Mouse (Mus musculus): ENCODE data around the gene Tex2. TPM values are rescaled to one million over a fixed set of nuclear protein-coding genes. Genes with fewer than 3 reads are reported as not detected.

Gene Tex2
- polyA plus RNA-seq, 1 experiment from 2014 or later, result 8.3 TPM

DNA sequence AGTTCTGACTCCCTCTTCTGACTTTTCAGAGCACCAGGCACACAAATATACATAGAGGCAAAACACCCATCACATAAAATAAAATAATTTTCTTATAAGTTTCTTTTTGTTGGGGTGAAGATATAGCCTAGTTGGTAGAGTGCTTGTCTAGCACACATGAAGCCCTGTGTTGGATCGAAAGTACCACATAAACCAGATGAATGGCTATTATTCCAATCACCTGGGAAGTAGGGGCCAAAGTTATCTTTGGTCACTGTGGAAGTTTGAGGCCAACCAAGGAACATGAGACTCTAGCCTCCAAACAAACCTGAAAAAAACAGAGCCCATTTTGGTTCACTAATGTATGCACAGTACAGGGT is 147.7 kb downstream of the Tex2 start:
- Histone ChIP-seq H3K27me3 (ENCODE audit: control insufficient read depth, insufficient read depth, low read length) (no peaks in the 10 kb centered on the region), H3K9me3 (ENCODE audit: control insufficient read depth, low read length) (no peaks in the 10 kb centered on the region), H3K9ac (ENCODE audit: low read length) (no peak overlapping the region), H3K4me3 (ENCODE audit: low read depth, low read length) (no peak overlapping the region), H3K4me2 (ENCODE audit: low read depth, low read length, severe bottlenecking) (no peak overlapping the region), H3K27ac (ENCODE audit: low read depth, low read length) (no peak overlapping the region), H3K36me3 (ENCODE audit: control insufficient read depth, insufficient read depth, low read length) (no peaks in the 10 kb centered on the region), H3K4me1 (replicated peaks; ENCODE audit: control insufficient read depth, insufficient read depth, low read length) (no peaks in the 10 kb centered on the region)
- ATAC-seq (replicated peaks; ENCODE audit: low FRiP score) (no peak), DNase-seq (ENCODE audit: low spot score) (no peak)
- WGBS, result 98% methylated on average over 1 of the region's 1 CpGs

DNA sequence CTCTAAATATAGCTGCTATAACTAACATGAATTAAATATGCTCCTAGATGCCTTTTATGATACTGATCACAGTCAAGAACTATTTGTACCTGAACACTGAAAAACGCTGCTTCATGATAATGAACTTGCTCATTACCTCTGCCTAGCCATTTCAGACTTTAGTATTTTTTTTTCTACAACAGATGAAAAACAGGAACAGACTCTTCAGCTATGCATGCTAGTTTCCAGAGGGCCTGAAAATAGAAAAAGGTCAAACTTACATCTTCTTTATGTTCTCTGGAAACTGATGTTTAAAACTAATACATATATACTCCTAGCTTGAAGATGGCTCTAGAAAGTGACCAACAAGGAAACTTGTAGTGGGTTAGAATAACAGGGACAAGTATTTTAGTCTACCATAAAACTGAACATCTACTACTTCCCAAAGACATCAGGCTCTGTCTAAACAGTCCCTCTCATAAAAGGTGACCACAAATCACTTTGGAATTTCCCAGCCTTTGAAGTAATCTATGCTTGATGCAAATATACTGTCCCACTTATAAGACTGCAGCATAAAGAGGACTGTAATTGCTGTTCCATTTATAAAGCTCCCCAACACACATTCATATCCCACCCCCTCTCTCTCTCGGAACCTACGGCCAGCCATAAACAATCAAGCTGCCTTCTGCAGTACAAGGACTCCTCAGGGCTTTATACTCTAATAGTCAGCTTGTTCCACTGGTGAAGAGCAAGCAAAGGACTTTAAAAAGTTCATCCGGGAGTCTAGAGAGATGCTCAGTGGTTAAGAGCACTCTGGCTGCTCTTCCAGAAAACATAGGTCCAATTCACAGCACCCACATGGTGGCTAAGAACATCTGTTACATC is 148.3 kb downstream of the Tex2 start:
- H3K9me3 ChIP-seq (ENCODE audit: control insufficient read depth, low read length), result no peaks in the 10 kb centered on the region
- 84% methylated on average over 4 of the region's 4 CpGs for WGBS
- DNase-seq (ENCODE audit: low spot score) (no peak), ATAC-seq (replicated peaks; ENCODE audit: low FRiP score) (no peak)
- H3K4me1 ChIP-seq (replicated peaks; ENCODE audit: control insufficient read depth, insufficient read depth, low read length), result no peaks in the 10 kb centered on the region
- H3K27ac ChIP-seq (ENCODE audit: low read depth, low read length), result no peak overlapping the region
- H3K9ac ChIP-seq (ENCODE audit: low read length), result no peak overlapping the region
- no peak overlapping the region for H3K4me3 ChIP-seq (ENCODE audit: low read depth, low read length)
- no peak overlapping the region for H3K4me2 ChIP-seq (ENCODE audit: low read depth, low read length, severe bottlenecking)
- H3K36me3 ChIP-seq (ENCODE audit: control insufficient read depth, insufficient read depth, low read length), result no peaks in the 10 kb centered on the region
- H3K27me3 ChIP-seq (ENCODE audit: control insufficient read depth, insufficient read depth, low read length), result no peaks in the 10 kb centered on the region

DNA sequence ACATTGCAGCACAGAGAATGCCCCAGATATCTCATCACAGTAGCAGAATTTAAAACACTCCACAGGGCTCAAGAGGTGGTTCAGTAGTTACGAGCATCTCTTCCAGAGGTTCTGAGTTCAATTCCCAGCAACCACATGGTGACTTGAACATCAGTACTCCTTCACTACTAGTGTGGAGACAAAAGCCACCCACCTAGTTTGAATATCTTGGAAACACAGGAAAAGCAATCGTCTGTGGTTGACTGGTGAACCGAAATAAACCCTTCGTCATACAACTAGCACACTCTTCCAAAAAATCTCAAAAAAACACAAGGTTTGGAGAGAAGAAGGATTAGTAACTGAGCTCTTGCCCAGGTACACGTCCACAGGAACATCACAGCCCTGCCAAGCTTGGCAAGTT is 149.4 kb downstream of the Tex2 start:
- Histone ChIP-seq H3K4me2 (ENCODE audit: low read depth, low read length, severe bottlenecking) (no peak overlapping the region), H3K9ac (ENCODE audit: low read length) (no peak overlapping the region), H3K9me3 (ENCODE audit: control insufficient read depth, low read length) (no peaks in the 10 kb centered on the region), H3K27me3 (ENCODE audit: control insufficient read depth, insufficient read depth, low read length) (no peaks in the 10 kb centered on the region), H3K36me3 (ENCODE audit: control insufficient read depth, insufficient read depth, low read length) (no peaks in the 10 kb centered on the region), H3K4me1 (replicated peaks; ENCODE audit: control insufficient read depth, insufficient read depth, low read length) (no peaks in the 10 kb centered on the region), H3K27ac (ENCODE audit: low read depth, low read length) (no peak overlapping the region), H3K4me3 (ENCODE audit: low read depth, low read length) (no peak overlapping the region)
- 66% methylated on average over 5 of the region's 5 CpGs for WGBS
- no peak for DNase-seq (ENCODE audit: low spot score)
- ATAC-seq (replicated peaks; ENCODE audit: low FRiP score), result no peak

DNA sequence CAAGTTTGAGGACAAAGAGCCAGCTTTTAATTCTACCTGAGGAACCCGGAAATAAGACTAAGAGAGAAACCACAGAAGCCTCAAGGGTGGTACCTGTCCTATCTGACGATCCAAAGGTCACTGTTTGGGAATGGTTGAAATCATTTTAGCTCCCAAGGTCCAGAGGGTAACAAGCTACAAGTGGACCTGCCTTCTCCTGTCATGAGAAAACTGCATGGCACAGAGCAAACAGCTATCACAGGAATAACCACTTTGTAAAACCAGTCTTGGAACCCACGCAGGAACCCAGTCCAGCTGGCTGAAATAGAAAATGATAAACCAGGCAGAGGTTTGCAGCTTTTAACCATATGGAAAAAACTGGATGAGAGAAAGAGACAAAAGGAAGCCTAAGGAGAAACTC is 150.9 kb downstream of the Tex2 start:
- WGBS, result 84% methylated on average over 3 of the region's 3 CpGs
- ATAC-seq (replicated peaks; ENCODE audit: low FRiP score), result no peak

DNA sequence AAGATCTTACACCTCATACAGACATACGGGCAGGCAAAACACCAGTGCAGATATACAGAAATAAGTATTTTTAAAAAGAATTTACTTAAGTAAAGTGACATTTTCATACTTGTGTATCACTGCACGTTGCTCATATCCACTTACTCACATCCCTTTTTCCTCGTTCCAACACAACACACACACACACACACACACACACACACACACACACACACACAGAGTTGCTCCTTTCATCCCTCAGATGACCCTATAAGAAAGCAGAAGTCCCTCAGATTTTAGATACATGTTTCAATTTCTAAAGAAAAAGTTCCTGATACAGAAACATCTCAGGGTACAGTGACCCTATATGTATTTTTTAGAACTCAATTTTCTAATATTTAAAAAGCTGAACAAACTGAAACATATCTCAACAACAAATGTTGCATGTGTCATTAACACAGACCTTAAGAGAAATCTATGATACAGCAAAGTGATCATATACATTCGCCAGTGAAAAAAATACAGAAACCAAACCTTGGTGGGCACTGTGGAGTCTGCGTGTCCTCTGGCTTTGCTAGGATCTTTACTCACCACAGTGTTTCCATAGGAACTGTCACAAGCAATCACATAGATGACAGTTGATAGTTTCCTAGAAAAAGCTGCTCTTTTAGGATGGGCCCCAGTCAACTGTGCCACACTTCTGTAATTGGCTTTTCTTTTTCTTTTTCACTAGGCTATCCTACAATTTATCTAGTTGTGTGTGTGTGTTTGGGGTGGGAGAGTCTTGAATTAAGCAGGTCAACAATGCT is 151.9 kb downstream of the Tex2 start:
- Histone ChIP-seq H3K9ac (ENCODE audit: low read length) (no peak overlapping the region), H3K9me3 (ENCODE audit: control insufficient read depth, low read length) (no peaks in the 10 kb centered on the region), H3K4me3 (ENCODE audit: low read depth, low read length) (no peak overlapping the region), H3K27me3 (ENCODE audit: control insufficient read depth, insufficient read depth, low read length) (no peaks in the 10 kb centered on the region), H3K36me3 (ENCODE audit: control insufficient read depth, insufficient read depth, low read length) (no peaks in the 10 kb centered on the region), H3K4me1 (replicated peaks; ENCODE audit: control insufficient read depth, insufficient read depth, low read length) (no peaks in the 10 kb centered on the region), H3K27ac (ENCODE audit: low read depth, low read length) (no peak overlapping the region), H3K4me2 (ENCODE audit: low read depth, low read length, severe bottlenecking) (no peak overlapping the region)
- DNase-seq (ENCODE audit: low spot score), result no peak
- ATAC-seq (replicated peaks; ENCODE audit: low FRiP score), result no peak
- WGBS, result 82% methylated on average over 5 of the region's 5 CpGs

More for the DNA sequence above, 150.9 kb downstream of the Tex2 start:
- Histone ChIP-seq H3K9ac (ENCODE audit: low read length) (no peak overlapping the region), H3K27me3 (ENCODE audit: control insufficient read depth, insufficient read depth, low read length) (no peaks in the 10 kb centered on the region), H3K9me3 (ENCODE audit: control insufficient read depth, low read length) (no peaks in the 10 kb centered on the region), H3K4me2 (ENCODE audit: low read depth, low read length, severe bottlenecking) (no peak overlapping the region), H3K27ac (ENCODE audit: low read depth, low read length) (no peak overlapping the region), H3K4me1 (replicated peaks; ENCODE audit: control insufficient read depth, insufficient read depth, low read length) (no peaks in the 10 kb centered on the region), H3K4me3 (ENCODE audit: low read depth, low read length) (no peak overlapping the region), H3K36me3 (ENCODE audit: control insufficient read depth, insufficient read depth, low read length) (no peaks in the 10 kb centered on the region)
- DNase-seq (ENCODE audit: low spot score), result no peak

DNA sequence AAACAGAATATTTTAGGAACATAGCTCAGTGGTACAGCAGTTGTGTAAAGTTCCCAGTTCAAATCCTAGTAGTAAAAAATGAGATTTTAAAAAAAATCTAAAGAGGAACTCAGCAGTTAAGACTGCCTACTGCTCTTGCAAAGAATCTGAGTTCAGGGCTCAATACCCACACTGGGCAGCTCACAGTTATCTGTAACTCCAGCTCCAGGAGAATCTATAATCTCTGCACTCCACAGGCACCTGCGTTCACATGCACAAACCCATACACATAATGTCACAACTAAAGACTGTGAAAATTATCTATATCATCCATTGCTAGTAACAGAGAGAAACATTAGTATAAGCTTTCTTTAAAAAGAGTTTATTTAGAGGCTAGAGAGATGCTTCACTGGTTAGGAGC is 152.6 kb downstream of the Tex2 start:
- Histone ChIP-seq H3K27ac (ENCODE audit: low read depth, low read length) (no peak overlapping the region), H3K4me3 (ENCODE audit: low read depth, low read length) (no peak overlapping the region), H3K4me2 (ENCODE audit: low read depth, low read length, severe bottlenecking) (no peak overlapping the region), H3K9me3 (ENCODE audit: control insufficient read depth, low read length) (no peaks in the 10 kb centered on the region), H3K27me3 (ENCODE audit: control insufficient read depth, insufficient read depth, low read length) (no peaks in the 10 kb centered on the region), H3K9ac (ENCODE audit: low read length) (no peak overlapping the region), H3K36me3 (ENCODE audit: control insufficient read depth, insufficient read depth, low read length) (no peaks in the 10 kb centered on the region), H3K4me1 (replicated peaks; ENCODE audit: control insufficient read depth, insufficient read depth, low read length) (no peaks in the 10 kb centered on the region)
- no peak for DNase-seq (ENCODE audit: low spot score)
- WGBS, result 90% methylated on average over 1 of the region's 1 CpGs
- ATAC-seq (replicated peaks; ENCODE audit: low FRiP score), result no peak

DNA sequence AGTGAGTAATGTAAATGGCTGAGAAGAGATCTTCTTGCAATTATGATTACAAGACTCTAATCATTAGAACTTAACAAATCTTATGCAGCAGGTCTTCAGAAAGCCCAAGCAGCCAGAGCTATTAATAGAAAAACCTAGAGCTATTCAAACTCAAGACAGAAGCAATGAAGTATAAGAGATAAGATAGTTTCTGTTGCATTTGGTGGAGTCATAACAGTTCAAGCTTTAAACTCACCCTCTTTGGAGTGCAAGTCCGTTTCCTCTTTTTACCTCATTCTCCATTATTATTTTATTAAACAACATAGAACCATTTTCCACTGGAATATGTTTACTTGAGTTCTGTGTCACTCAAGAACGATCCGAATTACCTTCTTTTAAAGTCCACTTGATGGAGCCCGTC is 154.7 kb downstream of the Tex2 start:
- 89% methylated on average over 4 of the region's 4 CpGs for WGBS
- no peak for DNase-seq (ENCODE audit: low spot score)
- Histone ChIP-seq H3K4me3 (ENCODE audit: low read depth, low read length) (no peak overlapping the region), H3K27me3 (ENCODE audit: control insufficient read depth, insufficient read depth, low read length) (no peaks in the 10 kb centered on the region), H3K27ac (ENCODE audit: low read depth, low read length) (no peak overlapping the region), H3K4me1 (replicated peaks; ENCODE audit: control insufficient read depth, insufficient read depth, low read length) (no peaks in the 10 kb centered on the region), H3K36me3 (ENCODE audit: control insufficient read depth, insufficient read depth, low read length) (no peaks in the 10 kb centered on the region), H3K4me2 (ENCODE audit: low read depth, low read length, severe bottlenecking) (no peak overlapping the region), H3K9me3 (ENCODE audit: control insufficient read depth, low read length) (no peaks in the 10 kb centered on the region), H3K9ac (ENCODE audit: low read length) (no peak overlapping the region)
- no peak for ATAC-seq (replicated peaks; ENCODE audit: low FRiP score)
